10 mouse cellular contexts compared by ENCODE assay signal in the genomic region with DNA sequence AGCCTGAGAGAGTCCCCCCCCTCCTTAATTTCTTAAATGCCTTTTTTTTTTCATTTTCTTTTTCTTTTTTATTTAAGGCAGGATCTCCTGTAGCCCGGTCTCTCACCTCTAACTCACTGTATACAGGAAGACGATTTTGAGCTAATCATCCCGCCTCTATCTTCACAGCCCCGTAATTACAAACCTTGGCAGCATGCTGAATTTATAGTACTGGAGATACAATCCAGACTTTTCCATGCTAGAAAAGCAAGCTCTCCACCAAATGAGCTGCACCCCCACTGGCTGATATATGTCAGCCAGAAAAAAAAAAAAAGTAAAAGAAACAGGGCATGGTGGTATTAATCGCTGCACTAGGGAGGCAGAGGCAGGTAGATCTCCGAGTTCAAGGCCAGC. TPM values are rescaled to one million over a fixed set of nuclear protein-coding genes. Genes with fewer than 3 reads are reported as not detected.
DNase-seq lines count a peak whose midpoint lies in the region; ATAC-seq and TF ChIP-seq lines count a peak whose summit lies in the region.
"Had no signal": no experiment of that assay in that cellular context is flagged by ENCODE, and none has a peak within 500 bp of the region (broad histone marks: within the 10 kb centered on the region; RNA-seq: fewer than 3 reads in every experiment).

No protein-coding gene starts in this region.

- no peaks in the 10 kb centered on the region for H3K9me3 ChIP-seq in kidney, postnatal 0 days (replicated peaks; ENCODE audit: low read length)
- no peaks in the 10 kb centered on the region for H3K9me3 ChIP-seq in embryonic facial prominence, embryonic 12.5 days
- no peaks in the 10 kb centered on the region for H3K9me3 ChIP-seq in hindbrain, embryonic 16.5 days (ENCODE audit: control insufficient read depth, low read length)
- no peaks in the 10 kb centered on the region for H3K9me3 ChIP-seq in midbrain, embryonic 16.5 days (replicated peaks; ENCODE audit: control insufficient read depth, low read length, poor library complexity, severe bottlenecking)

- no peak overlapping the region for H3K9ac ChIP-seq in kidney, postnatal 0 days (ENCODE audit: low read depth, low read length)
- no peak overlapping the region for H3K9ac ChIP-seq in embryonic facial prominence, embryonic 12.5 days
- no peak overlapping the region for H3K9ac ChIP-seq in hindbrain, embryonic 16.5 days (ENCODE audit: low read depth, low read length)
- H3K9ac ChIP-seq in midbrain, embryonic 16.5 days (ENCODE audit: low read depth, low read length) = no peak overlapping the region

- no peak for DNase-seq in kidney, postnatal 0 days (ENCODE audit: low spot score)
- no peak for DNase-seq in kidney, adult 11 months
- no peak for DNase-seq in urinary bladder, postnatal 25 days (ENCODE audit: low spot score)
- DNase-seq in frontal cortex, postnatal 25 days (ENCODE audit: low spot score in 2 of 2) = no peak
- DNase-seq in adrenal gland, adult 18-20 months (ENCODE audit: low spot score in 2 of 2) = no peak
- DNase-seq: gastrocnemius, postnatal 25 days had no signal

- ATAC-seq in kidney, postnatal 0 days (replicated peaks; ENCODE audit: low FRiP score, low read depth) = no peak
- no peak for ATAC-seq in embryonic facial prominence, embryonic 12.5 days (ENCODE audit: insufficient number of reproducible peaks, insufficient read depth, low FRiP score, low TSS enrichment)
- no peak for ATAC-seq in hindbrain, embryonic 16.5 days
- ATAC-seq in midbrain, embryonic 16.5 days = no peak

- 62% methylated on average over 6 of the region's 6 CpGs for WGBS in kidney, postnatal 0 days
- 71% methylated on average over 6 of the region's 6 CpGs for WGBS in embryonic facial prominence, embryonic 12.5 days
- WGBS in hindbrain, embryonic 16.5 days = 67% methylated on average over 6 of the region's 6 CpGs
- WGBS in midbrain, embryonic 16.5 days = 67% methylated on average over 6 of the region's 6 CpGs

- peaks cover 11% of the 10 kb centered on the region; the same call in 1 of the 2 replicates for H3K4me1 ChIP-seq in kidney, postnatal 0 days (replicated peaks; ENCODE audit: insufficient read depth, low read length)
- H3K4me1 ChIP-seq in embryonic facial prominence, embryonic 12.5 days = peaks cover 17% of the 10 kb centered on the region
- peaks cover 12% of the 10 kb centered on the region for H3K4me1 ChIP-seq in hindbrain, embryonic 16.5 days (ENCODE audit: control insufficient read depth, insufficient read depth, low read depth, low read length)
- peaks cover 18% of the 10 kb centered on the region for H3K4me1 ChIP-seq in midbrain, embryonic 16.5 days (ENCODE audit: control insufficient read depth, insufficient read depth, low read length)

- peak overlapping the region; percentile 93 for H3K4me2 ChIP-seq in kidney, postnatal 0 days (ENCODE audit: low read length)
- peak overlapping the region; percentile 96 for H3K4me2 ChIP-seq in embryonic facial prominence, embryonic 12.5 days (replicated peaks)
- H3K4me2 ChIP-seq in hindbrain, embryonic 16.5 days (ENCODE audit: low read length) = peak overlapping the region; percentile 96
- peak overlapping the region; percentile 94 for H3K4me2 ChIP-seq in midbrain, embryonic 16.5 days (ENCODE audit: low read length)

- H3K36me3 ChIP-seq in kidney, postnatal 0 days (ENCODE audit: insufficient read depth, low read length) = no peaks in the 10 kb centered on the region
- no peaks in the 10 kb centered on the region for H3K36me3 ChIP-seq in embryonic facial prominence, embryonic 12.5 days
- H3K36me3 ChIP-seq in hindbrain, embryonic 16.5 days (ENCODE audit: control insufficient read depth, insufficient read depth, low read length) = no peaks in the 10 kb centered on the region
- no peaks in the 10 kb centered on the region for H3K36me3 ChIP-seq in midbrain, embryonic 16.5 days (ENCODE audit: control insufficient read depth, insufficient read depth, low read length)

- no peak for TF ChIP-seq CTCF in kidney, postnatal 0 days (IDR thresholded peaks at IDR 0.05; ENCODE audit: low read depth)

- H3K27me3 ChIP-seq in kidney, postnatal 0 days (ENCODE audit: insufficient read depth, low read length) = no peaks in the 10 kb centered on the region
- H3K27me3 ChIP-seq in embryonic facial prominence, embryonic 12.5 days = no peaks in the 10 kb centered on the region
- no peaks in the 10 kb centered on the region for H3K27me3 ChIP-seq in hindbrain, embryonic 16.5 days (replicated peaks; ENCODE audit: control insufficient read depth, insufficient read depth, low read length)
- no peaks in the 10 kb centered on the region for H3K27me3 ChIP-seq in midbrain, embryonic 16.5 days (ENCODE audit: control insufficient read depth, insufficient read depth, low read depth, low read length)
- H3K27me3 ChIP-seq: Patski had no signal

- peak overlapping the region; percentile 82; the same call in 1 of the 2 replicates for H3K4me3 ChIP-seq in kidney, postnatal 0 days (replicated peaks; ENCODE audit: low read depth, low read length)
- no peak overlapping the region for H3K4me3 ChIP-seq in embryonic facial prominence, embryonic 12.5 days
- no peak overlapping the region for H3K4me3 ChIP-seq in hindbrain, embryonic 16.5 days (ENCODE audit: low read length)
- peak overlapping the region; percentile 77; the same call in 1 of the 2 replicates for H3K4me3 ChIP-seq in midbrain, embryonic 16.5 days (ENCODE audit: low read depth, low read length)

- no peak overlapping the region for H3K27ac ChIP-seq in kidney, postnatal 0 days
- no peak overlapping the region for H3K27ac ChIP-seq in embryonic facial prominence, embryonic 12.5 days
- no peak overlapping the region; the same call in 1 of the 2 replicates for H3K27ac ChIP-seq in hindbrain, embryonic 16.5 days (ENCODE audit: low read depth, low read length)
- H3K27ac ChIP-seq in midbrain, embryonic 16.5 days (ENCODE audit: low read length) = peak overlapping the region; percentile 93; the same call in 1 of the 2 replicates

RNA-seq across cellular contexts. Expression of a gene that starts 1.3 kb away (rescaled TPM):
- 2.0 and 2.4 TPM in 2 replicates for polyA plus RNA-seq in kidney, postnatal 0 days (2015; fragmentation: Nextera tagmentation; extraction: Ambion mirVana)
- 4.6 and 4.8 TPM in 2 replicates for polyA plus RNA-seq in embryonic facial prominence, embryonic 12.5 days (2016; fragmentation: Nextera tagmentation; extraction: Ambion mirVana)
- polyA plus RNA-seq in hindbrain, embryonic 16.5 days (2015; fragmentation: Nextera tagmentation; extraction: Ambion mirVana) = 2.1 and 2.7 TPM in 2 replicates
- polyA plus RNA-seq in midbrain, embryonic 16.5 days (2015; fragmentation: Nextera tagmentation; extraction: Ambion mirVana) = 2.6 and 2.7 TPM in 2 replicates
- total RNA-seq in adrenal gland, adult 18-20 months (2021) = 10 to 100 TPM; 48.3 to 48.8 TPM

Comparison
In these comparisons a context has a peak if more than half of its experiments do, and no peak if none do; other contexts are left out.
1. H3K4me3 ChIP-seq: peak in kidney, postnatal 0 days (single experiment) and midbrain, embryonic 16.5 days (single experiment); none in embryonic facial prominence, embryonic 12.5 days (single experiment) and hindbrain, embryonic 16.5 days (single experiment).
2. Peak in every context shown above with its lines, with median percentiles within 50 percentile points of each other: H3K4me2 ChIP-seq.